Mouse (Mus musculus) brown adipose tissue, adult 24 weeks (tissue): ENCODE measurements around the gene Col27a1. TPM values are rescaled to one million over a fixed set of nuclear protein-coding genes. Genes with fewer than 3 reads are reported as not detected.

ENCODE experiments used
- H3K27ac ChIP-seq: fragments of 200-500 bp; replicated peaks from 2 replicates; pipeline ENCODE4 v1.5.1; 2012; ENCODE audit warnings: low read depth, mild to moderate bottlenecking, low read length
- H3K4me1 ChIP-seq: fragments of 200-500 bp; 2 replicates; pipeline ENCODE4 v1.6.1; 2012; ENCODE audit warnings: low read length, mixed read lengths; ENCODE audit not compliant: control insufficient read depth, insufficient read depth, insufficient read length
- H3K4me3 ChIP-seq: fragments of 200-500 bp; 2 replicates; pipeline ENCODE4 v1.5.1; 2012; ENCODE audit warnings: low read depth, mild to moderate bottlenecking, low read length, moderate library complexity; ENCODE audit not compliant: insufficient read depth
- polyA plus RNA-seq: library from polyadenylated mRNA; stranded (reverse); fragments of >200 nt; gene quantifications from 2 replicates; pipeline ENCODE4 v1.2.4, GENCODE M21; 2012; ENCODE audit not compliant: missing spikeins, insufficient read depth, insufficient read length

The Col27a1 gene
- polyA plus RNA-seq, 1 experiment, result 11.7 TPM

- H3K4me1 ChIP-seq, result no peaks in the 10 kb centered on the region
- no peak overlapping the region for H3K27ac ChIP-seq
Measured at GRCm38 (mm10) chr4:63260506-63260905, 46.7 kb downstream of the Col27a1 start.

GRCm38 (mm10) chr4:63262941-63263340 is 49.1 kb downstream of the Col27a1 start:
- no peak overlapping the region for H3K27ac ChIP-seq
- no peaks in the 10 kb centered on the region for H3K4me1 ChIP-seq
- no peak overlapping the region for H3K4me3 ChIP-seq

More at GRCm38 (mm10) chr4:63260506-63260905, 46.7 kb downstream of the Col27a1 start:
- no peak overlapping the region for H3K4me3 ChIP-seq

GRCm38 (mm10) chr4:63266276-63266675 is 52.5 kb downstream of the Col27a1 start:
- H3K4me1 ChIP-seq, result no peaks in the 10 kb centered on the region
- H3K4me3 ChIP-seq, result no peak overlapping the region
- H3K27ac ChIP-seq, result no peak overlapping the region

- no peak overlapping the region for H3K27ac ChIP-seq
- no peak overlapping the region for H3K4me3 ChIP-seq
- H3K4me1 ChIP-seq, result no peaks in the 10 kb centered on the region
Measured at GRCm38 (mm10) chr4:63267121-63267520, 53.3 kb downstream of the Col27a1 start.

- Histone ChIP-seq H3K4me1 (no peaks in the 10 kb centered on the region), H3K4me3 (no peak overlapping the region), H3K27ac (no peak overlapping the region)
Measured at GRCm38 (mm10) chr4:63267586-63267985, 53.8 kb downstream of the Col27a1 start.

GRCm38 (mm10) chr4:63268777-63269176 is 55.0 kb downstream of the Col27a1 start:
- H3K27ac ChIP-seq, result no peak overlapping the region
- H3K4me1 ChIP-seq, result no peaks in the 10 kb centered on the region
- H3K4me3 ChIP-seq, result no peak overlapping the region

- H3K4me1 ChIP-seq, result no peaks in the 10 kb centered on the region
- H3K27ac ChIP-seq, result no peak overlapping the region
- no peak overlapping the region for H3K4me3 ChIP-seq
Measured at GRCm38 (mm10) chr4:63274516-63274915, 60.7 kb downstream of the Col27a1 start.

GRCm38 (mm10) chr4:63275251-63275650 is 61.4 kb downstream of the Col27a1 start:
- no peaks in the 10 kb centered on the region for H3K4me1 ChIP-seq

GRCm38 (mm10) chr4:63276571-63276970 is 62.8 kb downstream of the Col27a1 start:
- H3K4me3 ChIP-seq, result no peak overlapping the region
- H3K27ac ChIP-seq, result no peak overlapping the region
- no peaks in the 10 kb centered on the region for H3K4me1 ChIP-seq

More at GRCm38 (mm10) chr4:63275251-63275650, 61.4 kb downstream of the Col27a1 start:
- H3K4me3 ChIP-seq, result no peak overlapping the region
- no peak overlapping the region for H3K27ac ChIP-seq

GRCm38 (mm10) chr4:63278821-63279220 is 65.0 kb downstream of the Col27a1 start:
- Histone ChIP-seq H3K4me1 (no peaks in the 10 kb centered on the region), H3K27ac (no peak overlapping the region), H3K4me3 (no peak overlapping the region)

GRCm38 (mm10) chr4:63281694-63282093 is 67.9 kb downstream of the Col27a1 start:
- Histone ChIP-seq H3K4me1 (no peaks in the 10 kb centered on the region), H3K27ac (no peak overlapping the region), H3K4me3 (no peak overlapping the region)

GRCm38 (mm10) chr4:63283319-63283718 is 69.5 kb downstream of the Col27a1 start:
- Histone ChIP-seq H3K4me1 (no peaks in the 10 kb centered on the region), H3K4me3 (no peak overlapping the region), H3K27ac (no peak overlapping the region)

GRCm38 (mm10) chr4:63286034-63286433 is 72.2 kb downstream of the Col27a1 start:
- no peak overlapping the region for H3K4me3 ChIP-seq
- no peak overlapping the region for H3K27ac ChIP-seq
- H3K4me1 ChIP-seq, result no peaks in the 10 kb centered on the region; the same call in 1 of the 2 replicates

GRCm38 (mm10) chr4:63288497-63288896 is 74.7 kb downstream of the Col27a1 start:
- no peak overlapping the region for H3K27ac ChIP-seq
- no peaks in the 10 kb centered on the region; the same call in 1 of the 2 replicates for H3K4me1 ChIP-seq
- no peak overlapping the region for H3K4me3 ChIP-seq

GRCm38 (mm10) chr4:63290081-63290480 is 76.3 kb downstream of the Col27a1 start:
- Histone ChIP-seq H3K27ac (no peak overlapping the region), H3K4me1 (no peaks in the 10 kb centered on the region; the same call in 1 of the 2 replicates)

GRCm38 (mm10) chr4:63291075-63291474 is 77.3 kb downstream of the Col27a1 start:
- H3K4me3 ChIP-seq, result no peak overlapping the region
- H3K27ac ChIP-seq, result no peak overlapping the region
- no peaks in the 10 kb centered on the region; the same call in 1 of the 2 replicates for H3K4me1 ChIP-seq

More at GRCm38 (mm10) chr4:63290081-63290480, 76.3 kb downstream of the Col27a1 start:
- H3K4me3 ChIP-seq, result no peak overlapping the region
